Mouse (Mus musculus) limb, embryonic 15.5 days (tissue): ENCODE measurements around the gene Smtnl2. TPM values are rescaled to one million over a fixed set of nuclear protein-coding genes. Genes with fewer than 3 reads are reported as not detected.
"Not testable (repeated sequence)": the region's sequence is repeated elsewhere in the genome, so short reads cannot be mapped to it uniquely, and the experiment has no call there.

Experiments used
- ATAC-seq: fragments of 200-750 bp; cut with Nextera tagmentation; 2 replicates; pipeline ENCODE4 v1.8.0; 2017; ENCODE audit warnings: low read depth, moderate TSS enrichment; ENCODE audit not compliant: insufficient number of reproducible peaks, low FRiP score, low TSS enrichment
- H3K27ac ChIP-seq: fragments of 300-500 bp; sonication (generic); 2 replicates; pipeline ENCODE4 v1.5.1; 2015; ENCODE audit warnings: moderate library complexity, mild to moderate bottlenecking, inconsistent platforms
- H3K27me3 ChIP-seq: fragments of 300-500 bp; sonication (generic); 2 replicates; pipeline ENCODE4 v1.6.1; 2015; ENCODE audit warnings: inconsistent platforms
- H3K36me3 ChIP-seq: fragments of 300-500 bp; sonication (generic); 2 replicates; pipeline ENCODE4 v1.6.1; 2015; ENCODE audit warnings: inconsistent platforms
- H3K4me1 ChIP-seq: fragments of 300-500 bp; sonication (generic); 2 replicates; pipeline ENCODE4 v1.6.1; 2015; ENCODE audit warnings: inconsistent platforms
- H3K4me2 ChIP-seq: fragments of 300-500 bp; sonication (generic); 2 replicates; pipeline ENCODE4 v1.6.1; 2015; ENCODE audit warnings: mild to moderate bottlenecking, inconsistent platforms
- H3K4me3 ChIP-seq: fragments of 300-500 bp; sonication (generic); 2 replicates; pipeline ENCODE4 v1.5.1; 2015; ENCODE audit warnings: mild to moderate bottlenecking, inconsistent platforms
- H3K9ac ChIP-seq: fragments of 300-500 bp; sonication (generic); 2 replicates; pipeline ENCODE4 v1.6.1; 2015; ENCODE audit warnings: inconsistent platforms
- H3K9me3 ChIP-seq: fragments of 300-500 bp; sonication (generic); 2 replicates; pipeline ENCODE4 v1.6.1; 2016; ENCODE audit warnings: inconsistent platforms
- WGBS: fragments of 180-500 bp; shearing (Covaris S2); methylation state at CpG from one replicate; pipeline ENCODE4 v1.1.7; 2015; 5-methylcytosine and 5-hydroxymethylcytosine counted together
- polyA plus RNA-seq: library from polyadenylated mRNA; unstranded; fragments of >200 nt; fragmentation: Nextera tagmentation; extraction: Ambion mirVana; gene quantifications from 2 replicates; pipeline ENCODE4 v1.2.1, GENCODE M21; 2015

Smtnl2 gene
- polyA plus RNA-seq, 1 experiment from 2014 or later: 85.0 TPM

- Histone ChIP-seq H3K27me3 (no peaks in the 10 kb centered on the region), H3K4me3 (no peak overlapping the region), H3K27ac (no peak overlapping the region), H3K4me2 (no peak overlapping the region), H3K9me3 (no peaks in the 10 kb centered on the region), H3K4me1 (peaks cover 29% of the 10 kb centered on the region), H3K36me3 (peaks cover 10% of the 10 kb centered on the region), H3K9ac (no peak overlapping the region)
- 47% methylated on average over 4 of the region's 4 CpGs for WGBS
- ATAC-seq: no peak
Observed at GRCm38 (mm10) chr11:72438411-72438810, 26.9 kb upstream of the Smtnl2 start.

GRCm38 (mm10) chr11:72436756-72437650 is 25.5 kb upstream of the Smtnl2 start:
- ATAC-seq: no peak
- Histone ChIP-seq H3K4me2 (0 out of 2 replicates have a peak overlapping the region, but pooled peaks have one; percentile 12), H3K36me3 (no peaks in the 10 kb centered on the region), H3K27ac (no peak overlapping the region), H3K4me3 (no peak overlapping the region), H3K9ac (no peak overlapping the region), H3K4me1 (peaks cover 23% of the 10 kb centered on the region), H3K9me3 (no peaks in the 10 kb centered on the region), H3K27me3 (no peaks in the 10 kb centered on the region)
- WGBS: 85% methylated on average over 16 of the region's 16 CpGs

GRCm38 (mm10) chr11:72436271-72436670 is 24.8 kb upstream of the Smtnl2 start:
- Histone ChIP-seq H3K4me2 (0 out of 2 replicates have a peak overlapping the region, but pooled peaks have one; percentile 12), H3K4me1 (peaks cover 19% of the 10 kb centered on the region), H3K4me3 (no peak overlapping the region), H3K27me3 (no peaks in the 10 kb centered on the region), H3K36me3 (no peaks in the 10 kb centered on the region), H3K9me3 (no peaks in the 10 kb centered on the region), H3K9ac (no peak overlapping the region), H3K27ac (no peak overlapping the region)
- no peak for ATAC-seq
- WGBS: 71% methylated on average over 5 of the region's 5 CpGs

GRCm38 (mm10) chr11:72435694-72436045 is 24.2 kb upstream of the Smtnl2 start:
- no peaks in the 10 kb centered on the region for H3K36me3 ChIP-seq
- ATAC-seq: no peak
- H3K4me3 ChIP-seq: 0 out of 2 replicates have a peak overlapping the region, but pooled peaks have one; percentile 4
- 47% methylated on average over 2 of the region's 2 CpGs for WGBS
- H3K4me1 ChIP-seq: peaks cover 19% of the 10 kb centered on the region
- H3K27me3 ChIP-seq: no peaks in the 10 kb centered on the region
- H3K9me3 ChIP-seq: no peaks in the 10 kb centered on the region
- H3K9ac ChIP-seq: no peak overlapping the region
- H3K4me2 ChIP-seq: no peak overlapping the region
- H3K27ac ChIP-seq: peak overlapping the region; percentile 65

- Histone ChIP-seq H3K4me2 (0 out of 2 replicates have a peak within 1 kb of the TSS, but pooled peaks have one; percentile 12), H3K4me3 (0 out of 2 replicates have a peak within 1 kb of the TSS, but pooled peaks have one; percentile 4), H3K27ac (peak within 1 kb of the TSS; percentile 65), H3K36me3 (no peaks in the 10 kb centered on the region), H3K9me3 (no peaks in the 10 kb centered on the region), H3K27me3 (no peaks in the 10 kb centered on the region), H3K9ac (no peak within 1 kb of the TSS), H3K4me1 (peaks cover 19% of the 10 kb centered on the region)
- no peak for ATAC-seq
- WGBS: 44% methylated on average over 11 of the region's 11 CpGs
Observed at GRCm38 (mm10) chr11:72434963-72435693, 23.6 kb upstream of the Smtnl2 start, which contains the start of gene Ggt6. TSS of gene Ggt6 (plus strand) at chr11:72435526.

- not testable (repeated sequence) for H3K36me3 ChIP-seq, H3K4me2 ChIP-seq, ATAC-seq, H3K9ac ChIP-seq, H3K27ac ChIP-seq, H3K9me3 ChIP-seq, H3K27me3 ChIP-seq, H3K4me1 ChIP-seq, H3K4me3 ChIP-seq
- 68% methylated on average over 9 of the region's 9 CpGs for WGBS
Observed at GRCm38 (mm10) chr11:72430311-72431068, 19.0 kb upstream of the Smtnl2 start.

GRCm38 (mm10) chr11:72429288-72429690 is 17.8 kb upstream of the Smtnl2 start:
- H3K4me2 ChIP-seq: peak overlapping the region; percentile 32; the same call in 1 of the 2 replicates
- WGBS: 58% methylated on average over 7 of the region's 7 CpGs
- H3K4me3 ChIP-seq: no peak overlapping the region; the same call in 1 of the 2 replicates
- H3K27me3 ChIP-seq: no peaks in the 10 kb centered on the region
- H3K27ac ChIP-seq: no peak overlapping the region
- no peaks in the 10 kb centered on the region for H3K9me3 ChIP-seq
- H3K36me3 ChIP-seq: no peaks in the 10 kb centered on the region
- H3K9ac ChIP-seq: no peak overlapping the region
- no peak for ATAC-seq
- peaks cover 2% of the 10 kb centered on the region; the same call in 1 of the 2 replicates for H3K4me1 ChIP-seq

GRCm38 (mm10) chr11:72428694-72429093 is 17.2 kb upstream of the Smtnl2 start:
- Histone ChIP-seq H3K27me3 (no peaks in the 10 kb centered on the region), H3K4me3 (no peak overlapping the region), H3K27ac (no peak overlapping the region), H3K9me3 (no peaks in the 10 kb centered on the region), H3K36me3 (no peaks in the 10 kb centered on the region), H3K4me1 (peaks cover 2% of the 10 kb centered on the region; the same call in 1 of the 2 replicates), H3K9ac (no peak overlapping the region), H3K4me2 (no peak overlapping the region)
- no peak for ATAC-seq
- 4% methylated on average over 5 of the region's 5 CpGs for WGBS

- Histone ChIP-seq H3K27me3 (no peaks in the 10 kb centered on the region), H3K9ac (no peak overlapping the region), H3K4me3 (no peak overlapping the region), H3K4me2 (no peak overlapping the region), H3K9me3 (no peaks in the 10 kb centered on the region), H3K4me1 (peaks cover 2% of the 10 kb centered on the region; the same call in 1 of the 2 replicates), H3K27ac (no peak overlapping the region), H3K36me3 (no peaks in the 10 kb centered on the region)
- ATAC-seq: no peak
Observed at GRCm38 (mm10) chr11:72426884-72427283, 15.4 kb upstream of the Smtnl2 start.

- ATAC-seq: no peak
- Histone ChIP-seq H3K9me3 (no peaks in the 10 kb centered on the region), H3K4me2 (no peak overlapping the region), H3K27me3 (no peaks in the 10 kb centered on the region), H3K4me3 (no peak overlapping the region), H3K4me1 (peaks cover 2% of the 10 kb centered on the region; the same call in 1 of the 2 replicates), H3K36me3 (no peaks in the 10 kb centered on the region), H3K27ac (no peak overlapping the region), H3K9ac (no peak overlapping the region)
Observed at GRCm38 (mm10) chr11:72425201-72425600, 13.7 kb upstream of the Smtnl2 start.

- Histone ChIP-seq H3K27ac (no peak overlapping the region), H3K4me1 (peaks cover 2% of the 10 kb centered on the region; the same call in 1 of the 2 replicates), H3K4me2 (no peak overlapping the region), H3K9me3 (no peaks in the 10 kb centered on the region), H3K9ac (no peak overlapping the region), H3K36me3 (no peaks in the 10 kb centered on the region), H3K4me3 (no peak overlapping the region), H3K27me3 (no peaks in the 10 kb centered on the region)
- 81% methylated on average over 4 of the region's 4 CpGs for WGBS
- ATAC-seq: no peak
Observed at GRCm38 (mm10) chr11:72423686-72424085, 12.2 kb upstream of the Smtnl2 start.
